In the genomic region with DNA sequence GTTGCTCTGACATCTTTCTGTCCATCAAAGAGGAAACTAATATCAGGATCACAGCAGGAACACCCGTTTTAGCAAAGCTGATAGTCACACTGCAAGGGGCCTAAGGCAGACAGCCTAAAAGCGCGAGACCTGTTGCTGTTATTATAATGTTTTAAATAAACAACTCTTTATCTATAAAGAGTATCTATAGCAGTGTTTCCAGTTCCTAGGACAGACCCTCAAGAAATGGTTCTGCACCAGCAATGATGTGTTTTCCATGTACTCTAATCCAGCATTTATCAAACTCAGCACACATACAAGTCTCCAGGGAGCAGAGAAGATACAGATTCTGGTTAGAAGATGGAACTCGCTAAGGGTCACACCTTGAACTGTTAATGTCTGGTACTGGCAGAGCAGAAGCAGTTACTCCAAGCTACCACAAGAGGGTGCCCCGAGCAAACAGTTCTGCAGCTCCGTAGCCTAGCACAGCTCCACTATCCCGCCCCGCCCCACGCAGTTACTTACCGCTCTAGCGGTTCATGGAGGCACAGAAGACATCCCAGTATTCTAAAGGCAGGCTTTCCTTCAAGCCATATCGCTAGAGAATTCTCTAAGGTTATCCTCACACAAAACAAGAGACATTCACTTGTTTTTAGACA, we compare ENCODE assay signal across 8 mouse cellular contexts.
DNase-seq lines count a peak whose midpoint lies in the region; ATAC-seq and TF ChIP-seq lines count a peak whose summit lies in the region.

No protein-coding gene starts in this region.

- H3K9ac ChIP-seq in ES-E14 (ENCODE audit: insufficient read depth, low read depth, low read length, poor library complexity, severe bottlenecking) = no peak overlapping the region
- H3K9ac ChIP-seq in forebrain, embryonic 16.5 days (replicated peaks; ENCODE audit: low read depth, low read length) = no peak overlapping the region
- H3K9ac ChIP-seq in lung, embryonic 16.5 days (ENCODE audit: low read length) = no peak overlapping the region

- no peak overlapping the region for H3K4me2 ChIP-seq in forebrain, embryonic 16.5 days (ENCODE audit: low read length)
- H3K4me2 ChIP-seq in lung, embryonic 16.5 days (ENCODE audit: low read depth, low read length) = no peak overlapping the region

- in situ Hi-C loops in ES-E14 (cut with MboI; ENCODE audit: low sequenced_read_pairs in 2 of 2, unreplicated experiment in 2 of 2) = no loop called here

- ATAC-seq in forebrain, embryonic 16.5 days = peak; percentile 99
- ATAC-seq in hematopoietic stem cell, adult 5-6 weeks (replicated peaks in 1 of 2; ENCODE audit: insufficient read depth in 1 of 2, low FRiP score in 2 of 2, low TSS enrichment in 1 of 2, low read depth in 1 of 2, poor library complexity in 2 of 2, severe bottlenecking in 2 of 2) = peak; percentile 85 to 89
- peak; percentile 84; the same call in 1 of the 2 replicates for ATAC-seq in lung, embryonic 16.5 days (ENCODE audit: low read depth)

- H3K9me3 ChIP-seq in ES-E14 (ENCODE audit: control insufficient read depth, insufficient read depth, low read depth, low read length) = no peaks in the 10 kb centered on the region
- no peaks in the 10 kb centered on the region for H3K9me3 ChIP-seq in forebrain, embryonic 16.5 days (ENCODE audit: control insufficient read depth, low read length)
- H3K9me3 ChIP-seq in lung, embryonic 16.5 days (ENCODE audit: control insufficient read depth, low read length) = no peaks in the 10 kb centered on the region

- H3K27me3 ChIP-seq in forebrain, embryonic 16.5 days (replicated peaks; ENCODE audit: control insufficient read depth, insufficient read depth, low read length) = no peaks in the 10 kb centered on the region
- no peaks in the 10 kb centered on the region for H3K27me3 ChIP-seq in lung, embryonic 16.5 days (ENCODE audit: control insufficient read depth, insufficient read depth, low read depth, low read length)

- no peaks in the 10 kb centered on the region for H3K36me3 ChIP-seq in ES-E14 (ENCODE audit: control insufficient read depth, insufficient read depth, low read length, poor library complexity, severe bottlenecking)
- H3K36me3 ChIP-seq in forebrain, embryonic 16.5 days (ENCODE audit: control insufficient read depth, insufficient read depth) = no peaks in the 10 kb centered on the region
- no peaks in the 10 kb centered on the region for H3K36me3 ChIP-seq in lung, embryonic 16.5 days (ENCODE audit: control insufficient read depth, insufficient read depth, low read length)

- TF ChIP-seq CTCF in layer of hippocampus, adult 2 months (conservative IDR thresholded peaks at IDR 0.05) = peak; percentile 97

- H3K27ac ChIP-seq in ES-E14 (ENCODE audit: insufficient read depth, low read depth, low read length, poor library complexity, severe bottlenecking) = no peak overlapping the region
- no peak overlapping the region for H3K27ac ChIP-seq in forebrain, embryonic 16.5 days (ENCODE audit: low read length)
- H3K27ac ChIP-seq in layer of hippocampus, adult 2 months = no peak overlapping the region
- H3K27ac ChIP-seq in lung, embryonic 16.5 days (ENCODE audit: low read length) = no peak overlapping the region

- DNase-seq in ES-E14 (ENCODE audit: low read depth, low spot score) = peak; percentile 82
- peak; percentile 87 to 88 for DNase-seq in cerebellum, adult 18-20 months
- peak; percentile 77 to 83 for DNase-seq in layer of hippocampus, adult 2 months (ENCODE audit: low spot score in 2 of 2)
- peak; percentile 74 for DNase-seq in ovary, postnatal 36 days (ENCODE audit: low spot score)
- peak; percentile 78 for DNase-seq in thymus, postnatal 14 days

- H3K4me3 ChIP-seq in ES-E14 (ENCODE audit: insufficient read depth in 1 of 2, low read depth in 1 of 2, low read length in 2 of 2, poor library complexity in 1 of 2, severe bottlenecking in 1 of 2) = no peak overlapping the region
- no peak overlapping the region for H3K4me3 ChIP-seq in forebrain, embryonic 16.5 days (replicated peaks; ENCODE audit: low read length)
- H3K4me3 ChIP-seq in layer of hippocampus, adult 2 months = no peak overlapping the region
- H3K4me3 ChIP-seq in lung, embryonic 16.5 days (ENCODE audit: low read length) = no peak overlapping the region

- no peaks in the 10 kb centered on the region for H3K4me1 ChIP-seq in ES-E14 (ENCODE audit: control insufficient read depth in 2 of 2, insufficient read depth in 2 of 2, low read length in 2 of 2, poor library complexity in 1 of 2)
- H3K4me1 ChIP-seq in forebrain, embryonic 16.5 days (replicated peaks; ENCODE audit: control insufficient read depth, insufficient read depth, low read length) = no peaks in the 10 kb centered on the region
- no peaks in the 10 kb centered on the region for H3K4me1 ChIP-seq in lung, embryonic 16.5 days (replicated peaks; ENCODE audit: control insufficient read depth, insufficient read depth, low read length)

- 18% methylated on average over 12 of the region's 12 CpGs for WGBS in forebrain, embryonic 16.5 days
- 16% methylated on average over 12 of the region's 12 CpGs for WGBS in lung, embryonic 16.5 days

TF ChIP-seq in ES-E14, 5 proteins besides CTCF, POLR2A, EP300 and RAD21:
- TF ChIP-seq ZC3H11A (IDR thresholded peaks at IDR 0.05; ENCODE audit: borderline replicate concordance, low read depth, low read length) (peak; percentile 84; the same call in 1 of the 2 replicates), MAFK (IDR thresholded peaks at IDR 0.05; ENCODE audit: insufficient read depth, low read depth, low read length) (no peak)
TF ChIP-seq in ES-E14: peak in this region for 1.
